In the genomic region with DNA sequence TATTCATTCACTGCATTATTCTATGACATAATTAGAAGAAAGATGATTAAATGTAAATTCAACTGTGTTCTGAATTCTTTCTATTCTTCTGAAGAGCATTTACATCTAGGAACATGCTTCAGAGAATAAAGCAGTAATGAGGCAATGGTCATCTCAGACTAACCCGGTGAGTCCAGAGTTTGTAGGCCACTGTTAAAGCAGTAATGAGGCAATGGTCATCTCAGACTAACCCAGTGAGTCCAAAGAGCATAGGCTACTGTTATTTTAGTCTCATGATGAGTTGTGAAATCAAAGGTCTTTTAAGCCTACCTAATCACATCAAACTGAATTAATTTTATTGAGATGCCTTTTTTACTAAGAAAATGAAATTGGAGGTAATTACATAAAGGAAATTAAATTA, we compare ENCODE assay signal across 28 mouse cellular contexts.
"Had no signal": no experiment of that assay in that cellular context is flagged by ENCODE, and none has a peak within 500 bp of the region (broad histone marks: within the 10 kb centered on the region; RNA-seq: fewer than 3 reads in every experiment).

No protein-coding gene starts in this region.

- H3K27ac ChIP-seq: embryonic facial prominence, embryonic 10.5 days; embryonic facial prominence, embryonic 12.5 days; embryonic facial prominence, embryonic 13.5 days; embryonic facial prominence, embryonic 15.5 days; forebrain, embryonic 10.5 days; forebrain, embryonic 12.5 days; forebrain, embryonic 13.5 days; forebrain, embryonic 15.5 days; gastrocnemius, adult 2 months had no signal

- H3K9ac ChIP-seq: embryonic facial prominence, embryonic 12.5 days; embryonic facial prominence, embryonic 13.5 days; embryonic facial prominence, embryonic 15.5 days; forebrain, embryonic 12.5 days; forebrain, embryonic 13.5 days; forebrain, embryonic 15.5 days; forebrain, postnatal 0 days had no signal

- H3K27me3 ChIP-seq: embryonic facial prominence, embryonic 12.5 days; embryonic facial prominence, embryonic 13.5 days; embryonic facial prominence, embryonic 15.5 days; forebrain, embryonic 12.5 days; forebrain, embryonic 13.5 days; forebrain, embryonic 15.5 days had no signal

- ATAC-seq: forebrain, embryonic 13.5 days; forebrain, embryonic 14.5 days; forebrain, embryonic 15.5 days; forebrain, embryonic 16.5 days; forebrain, postnatal 0 days had no signal

- H3K4me3 ChIP-seq: embryonic facial prominence, embryonic 10.5 days; embryonic facial prominence, embryonic 12.5 days; embryonic facial prominence, embryonic 13.5 days; embryonic facial prominence, embryonic 15.5 days; erythroblast, embryonic 14.5 days; forebrain, embryonic 10.5 days; forebrain, embryonic 12.5 days; forebrain, embryonic 13.5 days; forebrain, embryonic 15.5 days; gastrocnemius, adult 2 months had no signal

- DNase-seq: cerebellum, adult 18-20 months; cerebellum, adult 2 months; cerebellum, adult 8-10 months; cerebellum, adult 9-10 months; cerebellum, adult 9-11 months; cerebellum, postnatal 10 days; cerebellum, postnatal 14 days; cerebellum, postnatal 25 days; cerebellum, postnatal 36 days; embryo, embryonic 11 days; forebrain, postnatal 0 days; gastrocnemius, adult 2 months; gastrocnemius, postnatal 10 days; gastrocnemius, postnatal 14 days; gastrocnemius, postnatal 25 days; gastrocnemius, postnatal 36 days; heart, adult 11 months had no signal

- H3K4me1 ChIP-seq: embryonic facial prominence, embryonic 10.5 days; embryonic facial prominence, embryonic 12.5 days; embryonic facial prominence, embryonic 13.5 days; embryonic facial prominence, embryonic 15.5 days; forebrain, embryonic 12.5 days; forebrain, embryonic 13.5 days; forebrain, embryonic 15.5 days had no signal

- H3K36me3 ChIP-seq: embryonic facial prominence, embryonic 10.5 days; embryonic facial prominence, embryonic 12.5 days; embryonic facial prominence, embryonic 13.5 days; embryonic facial prominence, embryonic 15.5 days; forebrain, embryonic 10.5 days; forebrain, embryonic 12.5 days; forebrain, embryonic 15.5 days had no signal

- H3K4me2 ChIP-seq: embryonic facial prominence, embryonic 12.5 days; embryonic facial prominence, embryonic 13.5 days; embryonic facial prominence, embryonic 15.5 days; forebrain, embryonic 12.5 days; forebrain, embryonic 13.5 days; forebrain, embryonic 15.5 days had no signal

- H3K9me3 ChIP-seq: embryonic facial prominence, embryonic 10.5 days; embryonic facial prominence, embryonic 12.5 days; embryonic facial prominence, embryonic 13.5 days; embryonic facial prominence, embryonic 15.5 days; forebrain, embryonic 10.5 days; forebrain, embryonic 12.5 days; forebrain, embryonic 13.5 days; forebrain, embryonic 15.5 days had no signal
